Mouse (Mus musculus) MEL (cell line): Measurements from ENCODE around the gene Ptger1.

ENCODE experiments used
- CTCF ChIP-seq, 3 experiments: IDR thresholded peaks in 2 of 3; conservative IDR thresholded peaks in 1 of 3; 2 replicates each; pipeline ENCODE4 v1.5.1; 2011 to 2012; ENCODE audit warnings: low read length in 3 of 3, low read depth in 2 of 3, mild to moderate bottlenecking in 2 of 3, improper control_type of control experiment in 1 of 3, inconsistent platforms in 1 of 3, mixed read lengths in 1 of 3, moderate library complexity in 1 of 3; ENCODE audit not compliant: control insufficient read depth in 1 of 3, insufficient read depth in 1 of 3, poor library complexity in 1 of 3, severe bottlenecking in 1 of 3
- ETS1 ChIP-seq: IDR thresholded peaks from 2 replicates; pipeline ENCODE4 v1.6.1; 2012; ENCODE audit warnings: low read depth, mild to moderate bottlenecking, inconsistent platforms, low read length, improper control_type of control experiment, moderate library complexity
- ZMIZ1 ChIP-seq: IDR thresholded peaks from 2 replicates; pipeline ENCODE4 v1.6.1; 2012; ENCODE audit warnings: low read depth, mild to moderate bottlenecking, inconsistent platforms, low read length, improper control_type of control experiment, moderate library complexity

GRCm38 (mm10) chr8:83625676-83626299, 40.7 kb upstream of the Ptger1 start:
- TF ChIP-seq ZMIZ1: no peak
- TF ChIP-seq CTCF (IDR thresholded peaks at IDR 0.05 in 2 of 3, conservative IDR thresholded peaks at IDR 0.05 in 1 of 3; ENCODE audit: control insufficient read depth in 1 of 3, insufficient read depth in 1 of 3, low read depth in 2 of 3, low read length in 3 of 3, poor library complexity in 1 of 3, severe bottlenecking in 1 of 3): no peak
- no peak for TF ChIP-seq ETS1
